Mouse (Mus musculus): ENCODE results near the gene Cass4.

- TF ChIP-seq CTCF (IDR thresholded peaks at IDR 0.05; ENCODE audit: low read depth, low read length) (no peak), POLR2AphosphoS5 (IDR thresholded peaks at IDR 0.05; ENCODE audit: insufficient replicate concordance, low read depth, low read length) (no peak), GATA1 (IDR thresholded peaks at IDR 0.05; ENCODE audit: borderline replicate concordance, low read length) (no peak), TAL1 (conservative IDR thresholded peaks at IDR 0.05; ENCODE audit: low read depth, low read length) (no peak), GATA2 (IDR thresholded peaks at IDR 0.05; ENCODE audit: borderline replicate concordance, low read depth, low read length) (no peak)
Measured at GRCm38 (mm10) chr2:172376999-172377515, 16.5 kb upstream of the Cass4 start.

Data from G1E (cell line).